Mouse (Mus musculus): Measurements from ENCODE around the gene Nufip1.

DNA sequence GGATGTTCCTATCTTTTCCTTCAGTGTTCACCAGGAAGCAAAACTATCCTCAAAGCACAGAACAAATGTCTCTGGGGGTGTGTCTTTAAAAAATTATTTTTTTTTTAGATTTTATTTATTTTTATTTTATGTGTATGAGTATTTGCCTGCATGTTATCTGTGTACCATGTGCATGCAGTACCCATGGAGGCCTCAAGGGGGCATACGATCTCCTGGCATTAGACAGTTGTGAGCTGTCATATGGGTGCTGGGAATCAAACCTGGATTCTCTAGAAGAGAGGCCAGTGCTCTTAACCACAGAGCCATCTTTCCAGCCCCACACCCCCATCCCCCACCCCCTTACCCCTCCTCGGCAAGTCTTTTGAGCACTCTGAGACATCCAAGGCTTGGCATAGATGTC, 67.8 kb downstream of the Nufip1 start:
- TF ChIP-seq POLR2A (IDR thresholded peaks at IDR 0.05; ENCODE audit: borderline replicate concordance, insufficient read depth, low read length) = no peak
- no peak for TF ChIP-seq CTCF (IDR thresholded peaks at IDR 0.05; ENCODE audit: borderline replicate concordance, insufficient read depth, low read depth, low read length)
